Mouse (Mus musculus) C2C12 (cell line): ENCODE results near the gene Fbxo41. TPM values are rescaled to one million over a fixed set of nuclear protein-coding genes. Genes with fewer than 3 reads are reported as not detected.
"Not testable (repeated sequence)": the region's sequence is repeated elsewhere in the genome, so short reads cannot be mapped to it uniquely, and the experiment has no call there.

ENCODE experiments used
- H3K27me3 ChIP-seq: one replicate; pipeline ENCODE4 v1.6.1; 2011; ENCODE audit not compliant: control insufficient read depth, insufficient read depth, insufficient read length
- H3K36me3 ChIP-seq: one replicate; pipeline ENCODE4 v1.6.1; 2011; ENCODE audit not compliant: control insufficient read depth, insufficient read depth
- H3K4me3 ChIP-seq: one replicate; pipeline ENCODE4 v1.5.1; 2011; ENCODE audit warnings: mild to moderate bottlenecking, control low read depth; ENCODE audit not compliant: poor library complexity, insufficient read depth, severe bottlenecking
- H3K79me2 ChIP-seq: one replicate; pipeline ENCODE4 v1.6.1; 2011; ENCODE audit not compliant: control insufficient read depth, insufficient read depth
- H3K79me3 ChIP-seq: one replicate; pipeline ENCODE4 v1.6.1; 2011; ENCODE audit warnings: low read depth, control low read depth
- H3ac ChIP-seq: one replicate; pipeline ENCODE3; 2011; ENCODE audit warnings: low read depth; ENCODE audit not compliant: control insufficient read depth, insufficient read length
- CEBPB ChIP-seq: IDR thresholded peaks from one replicate; pipeline ENCODE4 v1.6.1; 2011; ENCODE audit warnings: low read depth, mild to moderate bottlenecking, control low read depth, moderate library complexity
- CTCF ChIP-seq: IDR thresholded peaks from one replicate; pipeline ENCODE4 v1.5.1; 2011; ENCODE audit not compliant: control insufficient read depth, insufficient read depth, insufficient read length
- FOSL1 ChIP-seq: IDR thresholded peaks from one replicate; pipeline ENCODE4 v1.8.0; 2011; ENCODE audit warnings: mild to moderate bottlenecking, low read length; ENCODE audit not compliant: poor library complexity, insufficient read depth, severe bottlenecking
- MAX ChIP-seq: IDR thresholded peaks from one replicate; pipeline ENCODE4 v1.6.1; 2011; ENCODE audit warnings: mild to moderate bottlenecking, control low read depth
- MYOD1 ChIP-seq: IDR thresholded peaks from one replicate; pipeline ENCODE4 v1.6.1; 2011; ENCODE audit warnings: low read depth; ENCODE audit not compliant: control insufficient read depth, insufficient read length
- MYOG ChIP-seq: IDR thresholded peaks from one replicate; pipeline ENCODE4 v1.6.1; 2011; ENCODE audit not compliant: control insufficient read depth, insufficient read length; ENCODE audit errors: extremely low read depth
- USF1 ChIP-seq: IDR thresholded peaks from one replicate; pipeline ENCODE4 v1.6.1; 2011; ENCODE audit warnings: low read depth, mild to moderate bottlenecking, control low read depth, moderate library complexity
- polyA plus RNA-seq: library from polyadenylated mRNA; unstranded; fragments of >200 nt; fragmentation: generic; extraction: Trizol; gene quantifications from one replicate; pipeline ENCODE4 v1.2.1, GENCODE M21; 2012; ENCODE audit warnings: missing spikeins

Fbxo41 gene
- polyA plus RNA-seq, 1 experiment = 0.02 TPM

- Histone ChIP-seq H3K4me3 (no peak overlapping the region), H3K79me2 (peaks cover 9% of the 10 kb centered on the region), H3K79me3 (peaks cover 7% of the 10 kb centered on the region), H3K36me3 (peaks cover 90% of the 10 kb centered on the region), H3ac (no peak overlapping the region), H3K27me3 (no peaks in the 10 kb centered on the region)
- no peak for TF ChIP-seq MYOD1
- TF ChIP-seq CEBPB = no peak
- TF ChIP-seq MYOG = no peak
- no peak for TF ChIP-seq MAX
- TF ChIP-seq CTCF = no peak
- no peak for TF ChIP-seq USF1
- TF ChIP-seq FOSL1 = no peak
Observed at GRCm38 (mm10) chr6:85465381-85465780, 37.4 kb downstream of the Fbxo41 start.

GRCm38 (mm10) chr6:85459621-85460020, 43.2 kb downstream of the Fbxo41 start:
- H3ac ChIP-seq = no peak overlapping the region
- no peak for TF ChIP-seq MAX
- no peak for TF ChIP-seq CEBPB
- TF ChIP-seq FOSL1 = no peak
- no peak for TF ChIP-seq MYOD1
- TF ChIP-seq MYOG = no peak
- no peak for TF ChIP-seq CTCF
- TF ChIP-seq USF1 = no peak
- H3K79me3 ChIP-seq = peaks cover 58% of the 10 kb centered on the region
- H3K27me3 ChIP-seq = no peaks in the 10 kb centered on the region
- H3K79me2 ChIP-seq = peaks cover 66% of the 10 kb centered on the region
- no peak overlapping the region for H3K4me3 ChIP-seq
- H3K36me3 ChIP-seq = peaks cover 95% of the 10 kb centered on the region

GRCm38 (mm10) chr6:85452816-85453215, 50.0 kb downstream of the Fbxo41 start:
- peaks cover 42% of the 10 kb centered on the region for H3K36me3 ChIP-seq
- H3ac ChIP-seq = peak overlapping the region; percentile 61
- H3K79me3 ChIP-seq = peaks cover 61% of the 10 kb centered on the region
- TF ChIP-seq USF1 = no peak
- TF ChIP-seq CTCF = no peak
- no peak for TF ChIP-seq CEBPB
- TF ChIP-seq MYOD1 = no peak
- no peak for TF ChIP-seq FOSL1
- TF ChIP-seq MYOG = no peak
- TF ChIP-seq MAX = no peak
- no peaks in the 10 kb centered on the region for H3K27me3 ChIP-seq
- H3K79me2 ChIP-seq = peaks cover 61% of the 10 kb centered on the region
- peak overlapping the region; percentile 82 for H3K4me3 ChIP-seq

GRCm38 (mm10) chr6:85452411-85452665, 50.5 kb downstream of the Fbxo41 start:
- peaks cover 56% of the 10 kb centered on the region for H3K79me2 ChIP-seq
- peaks cover 56% of the 10 kb centered on the region for H3K79me3 ChIP-seq
- H3K36me3 ChIP-seq = peaks cover 38% of the 10 kb centered on the region
- H3K4me3 ChIP-seq = peak overlapping the region; percentile 82
- H3ac ChIP-seq = peak overlapping the region; percentile 61
- TF ChIP-seq MAX = no peak
- TF ChIP-seq USF1 = no peak
- no peak for TF ChIP-seq FOSL1
- TF ChIP-seq MYOG = no peak
- TF ChIP-seq MYOD1 = no peak
- TF ChIP-seq CTCF = no peak
- TF ChIP-seq CEBPB = no peak
- H3K27me3 ChIP-seq = no peaks in the 10 kb centered on the region

GRCm38 (mm10) chr6:85451664-85452410, 51.0 kb downstream of the Fbxo41 start, which contains the start of gene Pradc1:
Gene Pradc1, minus strand, starts transcription at chr6:85451970.
- H3K36me3 ChIP-seq = peaks cover 38% of the 10 kb centered on the region
- TF ChIP-seq MAX = peak; percentile 42
- TF ChIP-seq MYOD1 = no peak
- H3K79me3 ChIP-seq = peaks cover 51% of the 10 kb centered on the region
- H3K27me3 ChIP-seq = no peaks in the 10 kb centered on the region
- H3K79me2 ChIP-seq = peaks cover 51% of the 10 kb centered on the region
- peak within 1 kb of the TSS; percentile 82 for H3K4me3 ChIP-seq
- H3ac ChIP-seq = peak within 1 kb of the TSS; percentile 87

- TF ChIP-seq USF1 (no peak), CTCF (peak; percentile 76)
- Histone ChIP-seq H3K79me2 (peaks cover 43% of the 10 kb centered on the region), H3K4me3 (peak within 1 kb of the TSS; percentile 82), H3ac (peak within 1 kb of the TSS; percentile 87), H3K27me3 (no peaks in the 10 kb centered on the region), H3K36me3 (peaks cover 39% of the 10 kb centered on the region), H3K79me3 (peaks cover 43% of the 10 kb centered on the region)
Observed at GRCm38 (mm10) chr6:85450697-85451663, 51.8 kb downstream of the Fbxo41 start, which contains the start of gene Cct7. Gene Cct7, plus strand, starts transcription at chr6:85451514.

- H3K36me3 ChIP-seq = peaks cover 39% of the 10 kb centered on the region
- H3ac ChIP-seq, H3K27me3 ChIP-seq: not testable (repeated sequence)
- peaks cover 34% of the 10 kb centered on the region for H3K79me2 ChIP-seq
- peaks cover 34% of the 10 kb centered on the region for H3K79me3 ChIP-seq
- H3K4me3 ChIP-seq = peak overlapping the region; percentile 52
Observed at GRCm38 (mm10) chr6:85450140-85450539, 52.7 kb downstream of the Fbxo41 start.
